Mouse (Mus musculus) 3134 (cell line): ENCODE data around the gene Mgmt.

Experiments
- DNase-seq: peaks from one replicate; pipeline ENCODE4 v3.0.0-alpha.2; 2011; ENCODE audit warnings: low spot score; ENCODE audit not compliant: insufficient read length; ENCODE audit errors: extremely low read depth

The Mgmt gene

GRCm38 (mm10) chr7:136908616-136909144, 14.3 kb downstream of the Mgmt start:
- no peak for DNase-seq

- no peak for DNase-seq
These were observed 18.5 kb downstream of the Mgmt start for GRCm38 (mm10) chr7:136912901-136913300.

DNA sequence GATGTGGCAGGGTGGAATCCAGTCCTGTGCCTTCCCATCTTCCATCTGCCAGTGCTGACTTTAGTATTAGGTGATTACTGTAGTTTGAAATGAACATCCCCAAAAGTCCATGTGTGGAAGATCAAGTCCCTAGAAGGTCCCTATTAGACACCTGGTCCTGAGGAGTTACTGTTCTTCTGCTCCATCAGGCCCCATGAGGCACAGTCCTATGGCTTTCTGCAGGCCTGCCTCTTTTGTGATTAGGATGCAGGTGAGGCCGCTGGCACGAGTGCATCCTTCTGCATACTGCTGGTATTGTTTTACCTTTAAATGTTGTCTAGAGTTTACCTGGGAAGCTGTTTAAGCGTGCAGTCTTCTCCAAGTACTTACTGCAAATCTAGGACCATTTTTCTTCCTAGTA, 21.6 kb downstream of the Mgmt start:
- no peak for DNase-seq

- DNase-seq = no peak
These were observed 26.8 kb downstream of the Mgmt start for GRCm38 (mm10) chr7:136920976-136921755.

GRCm38 (mm10) chr7:136922230-136922629, 27.8 kb downstream of the Mgmt start:
- DNase-seq = no peak

DNA sequence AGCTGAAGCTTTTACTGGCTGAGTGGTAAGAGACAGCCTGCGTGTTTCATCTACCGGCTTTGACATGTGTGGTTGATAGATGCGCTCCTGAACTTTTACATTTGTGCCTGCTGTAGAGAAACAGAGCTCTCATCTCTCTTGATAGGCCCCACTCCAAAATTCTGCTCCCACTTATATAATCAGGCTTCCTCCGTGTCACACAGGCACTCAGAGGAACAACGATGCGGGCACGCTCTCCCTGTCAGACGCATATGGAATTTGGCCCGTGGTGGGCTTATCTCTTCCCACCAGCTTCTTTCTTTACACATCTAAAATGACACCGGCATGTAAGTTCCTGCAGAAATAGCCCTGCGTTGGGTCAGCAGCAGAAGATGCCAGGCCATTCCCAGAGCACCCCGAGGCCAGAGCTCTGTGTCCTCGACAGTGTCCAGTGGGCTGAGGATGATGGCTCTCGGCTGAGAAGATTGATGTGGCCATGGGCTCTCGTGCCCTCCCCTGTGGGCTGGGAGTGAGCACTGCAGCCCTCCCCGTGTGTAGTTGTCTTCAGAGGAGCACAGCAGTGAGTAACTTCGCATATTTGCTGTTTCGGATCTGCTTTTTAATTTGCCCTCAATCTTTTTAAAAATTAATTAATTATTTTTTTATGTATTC, 30.3 kb downstream of the Mgmt start:
- no peak for DNase-seq

- no peak for DNase-seq
These were observed 31.8 kb downstream of the Mgmt start for GRCm38 (mm10) chr7:136926178-136926577.

DNA sequence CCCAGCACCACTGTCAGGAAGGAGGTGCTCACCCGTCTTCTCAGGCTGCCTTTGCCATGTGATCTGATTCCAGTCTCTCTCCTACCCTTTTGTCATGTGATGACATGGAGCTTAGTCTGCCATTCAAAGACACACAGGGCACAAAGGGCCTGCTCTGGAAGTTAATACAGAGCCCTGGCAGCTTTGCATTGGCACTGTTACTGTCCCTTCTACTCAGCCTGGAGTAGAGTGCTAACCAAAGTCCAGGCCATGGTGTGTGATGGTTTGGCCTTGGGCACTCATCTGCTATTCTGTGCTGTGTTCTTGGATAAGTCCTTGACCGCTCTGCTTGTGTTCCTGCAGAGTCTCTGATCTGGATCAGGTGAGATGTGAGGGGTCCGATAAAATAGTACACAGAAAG, 36.0 kb downstream of the Mgmt start:
- no peak for DNase-seq

DNA sequence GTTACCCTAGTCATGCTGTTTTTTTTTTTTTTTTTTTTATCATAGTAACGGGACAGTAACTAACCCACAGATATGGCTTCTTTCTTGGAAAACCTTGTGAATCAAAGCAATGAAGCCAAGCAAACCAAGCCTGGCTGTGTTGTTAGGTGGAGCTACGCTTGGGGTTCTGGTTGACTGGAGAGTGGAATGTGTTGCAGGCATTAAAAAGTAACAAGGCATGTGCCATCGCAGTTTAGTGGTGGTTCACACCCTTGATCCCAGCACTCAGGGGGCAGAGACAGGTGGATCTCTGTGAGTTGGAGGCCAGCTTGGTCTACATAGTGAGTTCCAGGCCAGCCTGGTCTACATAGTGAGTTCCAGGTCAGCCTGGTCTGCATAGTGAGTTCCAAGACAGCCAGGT, 39.0 kb downstream of the Mgmt start:
- no peak for DNase-seq

DNA sequence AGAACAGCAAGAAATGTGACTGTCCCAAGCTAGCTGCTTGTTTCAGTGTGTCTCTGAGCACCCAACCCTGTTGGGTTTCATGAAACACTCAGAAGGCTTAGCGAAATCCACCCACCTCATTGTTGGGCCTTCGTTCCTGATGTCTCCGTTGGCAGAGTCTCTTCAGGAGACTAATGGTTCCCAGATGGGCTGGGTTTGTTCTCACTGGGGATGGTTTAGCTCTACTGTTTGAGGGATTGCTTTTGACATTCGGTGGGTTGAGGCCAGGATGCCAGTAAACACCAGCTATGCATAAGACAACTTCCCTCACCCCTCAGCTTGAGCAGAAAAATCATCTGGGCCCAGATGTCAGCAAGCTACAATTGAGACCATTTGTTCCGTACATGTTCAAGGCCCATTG, 39.9 kb downstream of the Mgmt start:
- no peak for DNase-seq

DNA sequence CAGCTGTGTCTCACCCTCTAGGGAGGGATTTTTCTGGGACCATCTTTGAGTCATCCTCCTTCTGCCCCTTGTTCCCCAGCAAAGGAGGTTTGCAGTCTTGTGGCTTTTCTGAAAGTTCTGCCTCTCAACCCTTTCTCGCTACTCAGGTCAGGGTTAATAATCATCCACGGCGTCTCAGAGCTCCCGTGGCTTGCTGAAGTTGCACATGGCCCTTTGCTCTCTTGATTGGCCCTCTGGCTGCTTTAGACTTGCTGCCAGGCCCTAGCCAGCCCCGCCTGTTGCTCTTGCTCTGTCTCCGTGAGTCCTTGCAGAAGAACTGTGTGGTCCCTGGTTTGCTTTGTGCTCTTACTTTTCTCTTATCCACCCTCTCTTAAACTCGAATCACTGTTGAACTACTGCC, 40.4 kb downstream of the Mgmt start:
- no peak for DNase-seq

GRCm38 (mm10) chr7:136938371-136938770, 44.0 kb downstream of the Mgmt start:
- DNase-seq = no peak

- DNase-seq = no peak
These were observed 48.0 kb downstream of the Mgmt start for GRCm38 (mm10) chr7:136942414-136942813.

- DNase-seq = no peak
These were observed 49.5 kb downstream of the Mgmt start for GRCm38 (mm10) chr7:136943886-136944285.

DNA sequence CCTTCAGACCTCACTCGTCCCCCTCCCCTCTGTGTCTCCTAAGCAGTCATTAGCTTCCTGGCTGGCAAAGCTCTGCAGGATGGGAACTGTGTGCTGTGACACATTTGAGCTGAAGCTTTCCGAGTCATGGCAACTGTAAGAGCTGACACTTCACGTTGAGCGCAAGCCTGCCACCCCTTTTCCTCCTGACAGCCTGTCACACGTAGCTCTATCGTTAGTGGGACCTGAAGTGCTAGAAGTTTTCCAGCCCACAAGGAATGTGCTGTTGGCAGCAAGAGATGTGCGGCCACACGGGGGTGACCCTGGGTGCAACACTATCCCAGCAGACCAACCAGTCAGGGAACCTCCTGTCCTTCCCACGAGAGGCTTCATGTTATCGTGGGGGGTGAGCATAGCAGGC, 51.3 kb downstream of the Mgmt start:
- no peak for DNase-seq

DNA sequence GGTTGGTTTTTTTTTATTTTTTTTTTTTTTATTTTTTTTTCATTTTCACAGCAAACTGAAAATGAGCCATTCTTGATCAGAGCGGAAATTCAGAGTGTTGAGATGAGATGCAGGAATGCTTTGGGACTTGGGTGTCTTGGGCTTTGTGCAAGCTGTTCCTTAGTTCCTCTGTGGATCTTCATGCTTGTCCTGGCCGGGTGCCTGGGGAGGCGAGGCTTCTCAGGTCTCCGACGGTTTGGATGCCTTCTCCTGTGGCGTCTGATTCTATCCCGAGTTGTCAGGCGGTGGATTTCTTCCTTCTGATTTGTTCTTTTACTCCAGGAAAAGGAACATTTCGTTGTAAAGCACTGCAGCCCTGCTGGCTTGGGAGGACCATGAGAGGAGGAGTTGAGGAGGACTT, 51.7 kb downstream of the Mgmt start:
- no peak for DNase-seq

GRCm38 (mm10) chr7:136948275-136948810, 53.9 kb downstream of the Mgmt start:
- DNase-seq = peak; percentile 44

DNA sequence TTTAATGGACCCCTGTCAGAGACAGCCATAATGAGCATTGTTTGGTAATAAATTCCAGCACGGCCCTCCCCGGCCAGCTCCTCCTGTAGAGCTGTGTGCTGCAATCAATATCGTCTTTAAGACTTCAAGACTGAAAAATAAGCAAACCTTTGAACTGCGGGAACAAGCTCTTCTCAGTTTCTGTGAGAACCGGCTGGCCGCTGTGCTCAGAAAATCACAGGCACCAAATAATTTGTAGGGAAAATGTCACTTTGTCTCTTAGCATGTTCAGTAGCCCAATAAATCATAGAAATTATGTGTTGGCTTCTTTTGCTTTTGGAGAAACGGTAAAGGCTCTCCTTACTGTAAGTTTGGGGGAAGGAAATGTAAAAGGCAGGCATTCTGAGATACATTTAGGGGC, 58.2 kb downstream of the Mgmt start:
- DNase-seq = no peak

- DNase-seq = no peak
These were observed 58.8 kb downstream of the Mgmt start for GRCm38 (mm10) chr7:136953251-136953650.

DNA sequence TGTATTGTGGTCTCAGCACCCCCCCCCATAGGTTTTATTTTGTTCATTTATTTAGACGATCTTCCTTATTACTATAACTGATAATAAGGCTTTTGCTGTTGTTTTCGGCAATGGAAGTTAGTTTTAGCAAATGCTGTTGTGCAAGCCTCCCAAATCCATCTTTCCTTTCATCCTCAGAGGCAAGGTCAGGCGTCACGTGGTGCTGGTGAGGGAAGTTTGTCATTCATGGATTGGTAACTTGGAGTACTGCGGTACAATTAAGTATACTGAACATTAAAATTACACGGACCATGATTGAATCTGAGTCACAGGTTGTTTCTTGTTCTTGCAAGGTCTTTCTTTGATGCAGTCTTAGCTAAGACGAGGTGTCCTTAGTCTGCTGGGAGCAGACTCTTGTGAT, 77.9 kb downstream of the Mgmt start:
- no peak for DNase-seq

DNA sequence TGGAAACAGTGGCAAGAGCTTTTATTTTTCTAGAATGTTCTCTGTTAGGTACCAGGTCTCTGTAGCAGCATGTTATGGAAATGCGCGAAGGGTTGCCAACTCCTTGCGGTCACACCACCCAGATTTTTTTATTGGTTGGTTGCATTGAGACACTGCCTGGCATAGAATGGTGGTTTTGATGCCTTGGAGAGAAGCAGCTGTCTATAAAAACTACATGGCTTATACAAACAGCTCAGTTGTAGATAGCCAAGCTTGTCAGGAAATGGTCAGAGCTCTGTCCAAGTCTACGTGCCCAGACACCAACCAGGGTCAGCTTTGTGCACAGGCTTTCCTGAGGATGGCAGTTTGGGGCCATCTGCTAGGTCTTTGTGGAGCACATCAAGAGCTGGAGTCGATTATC, 80.6 kb downstream of the Mgmt start:
- no peak for DNase-seq

DNA sequence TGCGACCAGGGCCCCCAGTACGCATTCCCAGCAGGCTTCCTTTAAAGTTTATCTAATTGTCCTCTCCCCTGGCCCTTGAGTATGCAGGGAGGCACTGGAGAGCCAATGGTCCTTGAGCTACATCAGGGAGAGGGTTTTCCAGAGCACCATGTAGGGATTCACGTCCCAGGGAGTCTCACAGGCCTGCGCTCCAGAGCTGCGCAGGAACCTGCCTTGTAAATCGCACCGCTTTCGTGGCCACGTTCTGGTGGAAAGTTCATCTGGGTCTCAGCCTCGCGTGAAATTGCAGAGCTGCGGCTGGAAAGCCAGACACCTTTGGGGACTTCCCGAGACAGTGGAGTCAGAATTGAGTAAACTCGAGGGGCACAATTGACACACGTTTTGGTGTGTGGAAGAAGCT, 103.0 kb downstream of the Mgmt start:
- DNase-seq = no peak
